Mouse (Mus musculus) left cerebral cortex, postnatal 4 days (tissue): Measurements from ENCODE around the gene Cox5b. TPM values are rescaled to one million over a fixed set of nuclear protein-coding genes. Genes with fewer than 3 reads are reported as not detected.
"Not testable (repeated sequence)": the region's sequence is repeated elsewhere in the genome, so short reads cannot be mapped to it uniquely, and the experiment has no call there.

Source experiments
- DNase-seq: peaks from one replicate; pipeline ENCODE4 v3.0.0-alpha.2; 2022
- intact Hi-C: fragments of 180-260 bp; cut with DNase I; formaldehyde crosslinking; loops from one replicate; pipeline ENCODE4 v1.15.1; 2025
- total RNA-seq, 2 experiments: library from RNA; stranded (reverse); gene quantifications; 2 replicates each; pipeline ENCODE4 v1.2.3; 2021

Cox5b gene
- 100 to 1,000 TPM; 457 to 466 TPM for total RNA-seq

GRCm38 (mm10) chr1:36691271-36692155 is at the start of gene Cox5b:
TSS of gene Cox5b (plus strand) at chr1:36691449.
- intact Hi-C loops = loop anchor here (5.0 kb wide), 1 partner anchor 144 kb away; the partner anchor contains the start of gene Ankrd39
- peak; percentile 97 for DNase-seq

- intact Hi-C loops = no loop called here
- DNase-seq = no peak
Measured at GRCm38 (mm10) chr1:36643957-36644614, 47.2 kb upstream of the Cox5b start.

- intact Hi-C loops = no loop called here
Measured at GRCm38 (mm10) chr1:36644615-36645007, 46.6 kb upstream of the Cox5b start.

GRCm38 (mm10) chr1:36646285-36646684 is 45.0 kb upstream of the Cox5b start:
- peak; percentile 56 for DNase-seq
- intact Hi-C loops = no loop called here

More at GRCm38 (mm10) chr1:36644615-36645007, 46.6 kb upstream of the Cox5b start:
- no peak for DNase-seq

GRCm38 (mm10) chr1:36647631-36648030 is 43.6 kb upstream of the Cox5b start:
- no peak for DNase-seq
- intact Hi-C loops = no loop called here

GRCm38 (mm10) chr1:36655039-36655438 is 36.2 kb upstream of the Cox5b start:
- no peak for DNase-seq
- intact Hi-C loops = no loop called here

GRCm38 (mm10) chr1:36656233-36656632 is 35.0 kb upstream of the Cox5b start:
- intact Hi-C loops = no loop called here
- no peak for DNase-seq

- no peak for DNase-seq
- intact Hi-C loops = no loop called here
Measured at GRCm38 (mm10) chr1:36657658-36658415, 33.4 kb upstream of the Cox5b start.

GRCm38 (mm10) chr1:36658621-36659399 is 32.4 kb upstream of the Cox5b start:
- no peak for DNase-seq
- intact Hi-C loops = no loop called here

- intact Hi-C loops = no loop called here
- peak; percentile 36 for DNase-seq
Measured at GRCm38 (mm10) chr1:36664457-36664856, 26.8 kb upstream of the Cox5b start.

- no peak for DNase-seq
- intact Hi-C loops = no loop called here
Measured at GRCm38 (mm10) chr1:36665165-36665723, 26.0 kb upstream of the Cox5b start.

GRCm38 (mm10) chr1:36665934-36666333 is 25.3 kb upstream of the Cox5b start:
- intact Hi-C loops = no loop called here
- DNase-seq = no peak

GRCm38 (mm10) chr1:36668007-36668406 is 23.2 kb upstream of the Cox5b start:
- intact Hi-C loops = not testable (repeated sequence)

GRCm38 (mm10) chr1:36670256-36670655 is 21.0 kb upstream of the Cox5b start:
- DNase-seq = no peak
- intact Hi-C loops = no loop called here

More at GRCm38 (mm10) chr1:36668007-36668406, 23.2 kb upstream of the Cox5b start:
- not testable (repeated sequence) for DNase-seq

GRCm38 (mm10) chr1:36671260-36671659 is 20.0 kb upstream of the Cox5b start:
- intact Hi-C loops = no loop called here
- DNase-seq = no peak

GRCm38 (mm10) chr1:36672648-36673350 is 18.4 kb upstream of the Cox5b start:
- no peak for DNase-seq
- intact Hi-C loops = no loop called here

- intact Hi-C loops = no loop called here
- no peak for DNase-seq
Measured at GRCm38 (mm10) chr1:36674936-36675335, 16.3 kb upstream of the Cox5b start.

GRCm38 (mm10) chr1:36680893-36681292 is 10.4 kb upstream of the Cox5b start:
- intact Hi-C loops = loop anchor here (5.0 kb wide), 1 partner anchor 124 kb away; the partner anchor contains the start of gene Sema4c
- DNase-seq = no peak
